Mouse (Mus musculus) C2C12 (cell line): ENCODE data around the gene Jade2. TPM values are rescaled to one million over a fixed set of nuclear protein-coding genes. Genes with fewer than 3 reads are reported as not detected.

Experiments
- H3K27me3 ChIP-seq: one replicate; pipeline ENCODE4 v1.6.1; 2011; ENCODE audit not compliant: control insufficient read depth, insufficient read depth, insufficient read length
- H3K36me3 ChIP-seq: one replicate; pipeline ENCODE4 v1.6.1; 2011; ENCODE audit not compliant: control insufficient read depth, insufficient read depth
- H3K4me3 ChIP-seq: one replicate; pipeline ENCODE4 v1.5.1; 2011; ENCODE audit warnings: mild to moderate bottlenecking, control low read depth; ENCODE audit not compliant: poor library complexity, insufficient read depth, severe bottlenecking
- H3K79me2 ChIP-seq: one replicate; pipeline ENCODE4 v1.6.1; 2011; ENCODE audit not compliant: control insufficient read depth, insufficient read depth
- H3K79me3 ChIP-seq: one replicate; pipeline ENCODE4 v1.6.1; 2011; ENCODE audit warnings: low read depth, control low read depth
- H3ac ChIP-seq: one replicate; pipeline ENCODE3; 2011; ENCODE audit warnings: low read depth; ENCODE audit not compliant: control insufficient read depth, insufficient read length
- CEBPB ChIP-seq: IDR thresholded peaks from one replicate; pipeline ENCODE4 v1.6.1; 2011; ENCODE audit warnings: low read depth, mild to moderate bottlenecking, control low read depth, moderate library complexity
- CTCF ChIP-seq: IDR thresholded peaks from one replicate; pipeline ENCODE4 v1.5.1; 2011; ENCODE audit not compliant: control insufficient read depth, insufficient read depth, insufficient read length
- FOSL1 ChIP-seq: IDR thresholded peaks from one replicate; pipeline ENCODE4 v1.8.0; 2011; ENCODE audit warnings: mild to moderate bottlenecking, low read length; ENCODE audit not compliant: poor library complexity, insufficient read depth, severe bottlenecking
- MAX ChIP-seq: IDR thresholded peaks from one replicate; pipeline ENCODE4 v1.6.1; 2011; ENCODE audit warnings: mild to moderate bottlenecking, control low read depth
- MYOD1 ChIP-seq: IDR thresholded peaks from one replicate; pipeline ENCODE4 v1.6.1; 2011; ENCODE audit warnings: low read depth; ENCODE audit not compliant: control insufficient read depth, insufficient read length
- MYOG ChIP-seq: IDR thresholded peaks from one replicate; pipeline ENCODE4 v1.6.1; 2011; ENCODE audit not compliant: control insufficient read depth, insufficient read length; ENCODE audit errors: extremely low read depth
- USF1 ChIP-seq: IDR thresholded peaks from one replicate; pipeline ENCODE4 v1.6.1; 2011; ENCODE audit warnings: low read depth, mild to moderate bottlenecking, control low read depth, moderate library complexity
- polyA plus RNA-seq: library from polyadenylated mRNA; unstranded; fragments of >200 nt; fragmentation: generic; extraction: Trizol; gene quantifications from one replicate; pipeline ENCODE4 v1.2.1, GENCODE M21; 2012; ENCODE audit warnings: missing spikeins

The Jade2 gene
- polyA plus RNA-seq, 1 experiment: 4.0 TPM

- H3K79me3 ChIP-seq: peaks cover 30% of the 10 kb centered on the region
- TF ChIP-seq FOSL1: no peak
- TF ChIP-seq MAX: no peak
- TF ChIP-seq MYOD1: no peak
- no peak for TF ChIP-seq MYOG
- no peak for TF ChIP-seq USF1
- TF ChIP-seq CTCF: no peak
- TF ChIP-seq CEBPB: no peak
- H3K27me3 ChIP-seq: no peaks in the 10 kb centered on the region
- H3K4me3 ChIP-seq: no peak overlapping the region
- peaks cover 35% of the 10 kb centered on the region for H3K36me3 ChIP-seq
- H3K79me2 ChIP-seq: peaks cover 53% of the 10 kb centered on the region
- H3ac ChIP-seq: no peak overlapping the region
Observed at GRCm38 (mm10) chr11:51777478-51777877, 80.0 kb downstream of the Jade2 start.

- no peak overlapping the region for H3K4me3 ChIP-seq
- peaks cover 15% of the 10 kb centered on the region for H3K36me3 ChIP-seq
- H3K27me3 ChIP-seq: no peaks in the 10 kb centered on the region
- peaks cover 49% of the 10 kb centered on the region for H3K79me3 ChIP-seq
- TF ChIP-seq MYOD1: no peak
- peaks cover 73% of the 10 kb centered on the region for H3K79me2 ChIP-seq
- H3ac ChIP-seq: no peak overlapping the region
Observed at GRCm38 (mm10) chr11:51775507-51775906, 81.9 kb downstream of the Jade2 start.

GRCm38 (mm10) chr11:51768296-51768695, 89.2 kb downstream of the Jade2 start:
- Histone ChIP-seq H3K36me3 (no peaks in the 10 kb centered on the region), H3K79me2 (peaks cover 100% of the 10 kb centered on the region)

GRCm38 (mm10) chr11:51767579-51768220, 89.8 kb downstream of the Jade2 start:
- Histone ChIP-seq H3K36me3 (no peaks in the 10 kb centered on the region), H3K79me3 (peaks cover 74% of the 10 kb centered on the region), H3K79me2 (peaks cover 94% of the 10 kb centered on the region), H3K4me3 (no peak overlapping the region), H3K27me3 (no peaks in the 10 kb centered on the region), H3ac (no peak overlapping the region)
- TF ChIP-seq MYOG (no peak), USF1 (no peak), CEBPB (no peak), MYOD1 (no peak), MAX (no peak), FOSL1 (no peak)

More at GRCm38 (mm10) chr11:51768296-51768695, 89.2 kb downstream of the Jade2 start:
- H3K4me3 ChIP-seq: no peak overlapping the region
- TF ChIP-seq MYOD1 (no peak), MAX (no peak), FOSL1 (no peak), CTCF (no peak), CEBPB (no peak), USF1 (no peak), MYOG (no peak)
- peaks cover 80% of the 10 kb centered on the region for H3K79me3 ChIP-seq
- no peak overlapping the region for H3ac ChIP-seq
- H3K27me3 ChIP-seq: no peaks in the 10 kb centered on the region

GRCm38 (mm10) chr11:51764816-51765215, 92.6 kb downstream of the Jade2 start:
- H3K79me3 ChIP-seq: peaks cover 49% of the 10 kb centered on the region
- H3K27me3 ChIP-seq: no peaks in the 10 kb centered on the region
- TF ChIP-seq MAX (no peak), FOSL1 (no peak), MYOD1 (no peak), USF1 (no peak), CEBPB (no peak), CTCF (no peak), MYOG (no peak)
- H3K4me3 ChIP-seq: no peak overlapping the region
- H3ac ChIP-seq: no peak overlapping the region
- no peaks in the 10 kb centered on the region for H3K36me3 ChIP-seq
- H3K79me2 ChIP-seq: peaks cover 65% of the 10 kb centered on the region

GRCm38 (mm10) chr11:51763955-51764354, 93.5 kb downstream of the Jade2 start:
- TF ChIP-seq MAX (no peak), CTCF (no peak), CEBPB (no peak), MYOD1 (no peak), MYOG (no peak), FOSL1 (no peak), USF1 (no peak)
- peaks cover 56% of the 10 kb centered on the region for H3K79me2 ChIP-seq
- peak overlapping the region; percentile 58 for H3ac ChIP-seq

More at GRCm38 (mm10) chr11:51763955-51764354, 93.5 kb downstream of the Jade2 start:
- peak overlapping the region; percentile 100 for H3K4me3 ChIP-seq
- H3K36me3 ChIP-seq: no peaks in the 10 kb centered on the region
- H3K79me3 ChIP-seq: peaks cover 40% of the 10 kb centered on the region
- H3K27me3 ChIP-seq: no peaks in the 10 kb centered on the region

Other genes with a start within 250 kb of the Jade2 start
- gene Nhp2, start 237.9 kb downstream of the Jade2 start, polyA plus RNA-seq: 378 TPM
- gene Rmnd5b, start 221.8 kb downstream of the Jade2 start, polyA plus RNA-seq: 27.4 TPM
- 5.3 TPM for gene N4bp3, start 206.8 kb downstream of the Jade2 start, polyA plus RNA-seq
- 0.22 TPM for gene D930048N14Rik, start 206.7 kb downstream of the Jade2 start, polyA plus RNA-seq
- 22.2 TPM for gene 0610009B22Rik, start 168.8 kb downstream of the Jade2 start, polyA plus RNA-seq
- 6.2 TPM for gene Sec24a, start 94.0 kb downstream of the Jade2 start, polyA plus RNA-seq
- 50.4 TPM for gene Sar1b, start 94.0 kb downstream of the Jade2 start, polyA plus RNA-seq
- 52.7 TPM for gene Cdkn2aipnl, start 110.0 kb upstream of the Jade2 start, polyA plus RNA-seq
- gene Ube2b, start 143.1 kb upstream of the Jade2 start, polyA plus RNA-seq: 49.4 TPM
- gene Cdkl3, start 146.6 kb upstream of the Jade2 start, polyA plus RNA-seq: 1.7 TPM
- gene Ppp2ca, start 241.0 kb upstream of the Jade2 start, polyA plus RNA-seq: 41.5 TPM